Mouse (Mus musculus): ENCODE results near the gene Nkx2-5.

- TF ChIP-seq CTCF (IDR thresholded peaks at IDR 0.05; ENCODE audit: control insufficient read depth, insufficient read depth, insufficient read length) (no peak), MAX (IDR thresholded peaks at IDR 0.05) (no peak), CEBPB (IDR thresholded peaks at IDR 0.05; ENCODE audit: low read depth) (no peak), USF1 (IDR thresholded peaks at IDR 0.05; ENCODE audit: low read depth) (no peak), MYOG (IDR thresholded peaks at IDR 0.05; ENCODE audit: control insufficient read depth, extremely low read depth, insufficient read length) (no peak), MYOD1 (IDR thresholded peaks at IDR 0.05; ENCODE audit: control insufficient read depth, insufficient read length, low read depth) (no peak), FOSL1 (IDR thresholded peaks at IDR 0.05; ENCODE audit: insufficient read depth, low read length, poor library complexity, severe bottlenecking) (no peak)
Observed at GRCm38 (mm10) chr17:26850358-26851135, 5.7 kb upstream of the Nkx2-5 start.

Measured in C2C12 (cell line).